Mouse (Mus musculus): ENCODE results near the gene Ptprg. TPM values are rescaled to one million over a fixed set of nuclear protein-coding genes. Genes with fewer than 3 reads are reported as not detected.
"Not testable (repeated sequence)": the region's sequence is repeated elsewhere in the genome, so short reads cannot be mapped to it uniquely, and the experiment has no call there.

The Ptprg gene
- polyA plus RNA-seq, 1 experiment from 2014 or later = 16.4 TPM

DNA sequence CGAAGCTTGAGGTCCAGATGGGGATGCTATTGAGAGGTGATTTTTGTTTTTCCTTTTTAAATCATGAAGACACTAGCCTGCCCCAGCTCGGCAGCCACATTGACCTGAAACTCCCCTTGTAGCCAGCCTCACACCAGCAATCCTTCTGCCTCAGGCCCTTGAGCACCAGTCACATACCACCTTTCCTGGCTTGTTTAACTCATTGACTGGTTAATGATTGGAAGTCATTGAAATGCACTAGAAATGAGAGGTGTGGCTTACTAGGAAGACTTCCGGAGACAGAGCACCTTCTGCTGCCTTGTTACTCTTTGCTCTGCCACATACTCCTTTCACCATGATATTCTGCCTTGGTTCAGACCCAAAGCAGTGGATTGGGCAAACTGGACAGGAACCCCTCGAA, 254.1 kb downstream of the Ptprg start:
- Histone ChIP-seq H3K9me3 (replicated peaks) (no peaks in the 10 kb centered on the region), H3K9ac (no peak overlapping the region), H3K4me2 (no peak overlapping the region), H3K4me1 (replicated peaks) (peaks cover 5% of the 10 kb centered on the region; the same call in 1 of the 2 replicates), H3K27ac (no peak overlapping the region), H3K36me3 (no peaks in the 10 kb centered on the region), H3K4me3 (no peak overlapping the region), H3K27me3 (no peaks in the 10 kb centered on the region)
- ATAC-seq (replicated peaks; ENCODE audit: insufficient number of reproducible peaks, insufficient read depth, low FRiP score, low read depth) = no peak
- 73% methylated on average over 4 of the region's 4 CpGs for WGBS

DNA sequence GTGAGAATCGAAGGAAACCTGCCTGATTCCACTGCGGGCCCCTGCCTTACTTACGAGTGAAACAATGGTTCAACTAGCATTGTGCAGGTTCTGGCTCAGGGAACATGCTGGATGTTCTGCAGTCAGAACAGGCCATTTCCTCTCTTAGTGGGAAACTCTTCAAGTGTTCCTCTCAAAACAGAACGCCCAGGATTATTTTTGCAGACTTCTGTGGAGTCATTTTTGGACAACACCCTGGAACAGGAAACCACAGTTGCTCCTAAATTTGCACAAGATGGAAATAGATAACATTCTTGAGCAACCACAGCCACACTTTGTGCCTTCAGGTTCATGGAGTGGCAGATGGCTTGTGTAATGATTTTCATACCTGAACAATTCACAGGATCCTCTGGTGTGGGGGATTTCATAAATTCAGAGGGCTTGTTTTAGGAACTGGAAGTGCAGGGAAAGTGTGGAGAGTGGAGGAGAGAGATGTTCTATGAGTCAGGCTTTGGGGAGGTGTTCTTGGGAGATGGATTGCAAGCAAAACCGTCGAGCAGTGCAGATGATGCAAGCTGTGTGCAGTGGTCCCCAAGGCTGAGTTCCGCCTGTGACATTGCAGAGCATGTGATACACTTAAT, 257.9 kb downstream of the Ptprg start:
- Histone ChIP-seq H3K4me3 (no peak overlapping the region), H3K27ac (no peak overlapping the region), H3K4me2 (no peak overlapping the region), H3K4me1 (replicated peaks) (peaks cover 5% of the 10 kb centered on the region; the same call in 1 of the 2 replicates), H3K36me3 (no peaks in the 10 kb centered on the region), H3K27me3 (no peaks in the 10 kb centered on the region), H3K9ac (no peak overlapping the region), H3K9me3 (replicated peaks) (no peaks in the 10 kb centered on the region)
- 0 out of 2 replicates have a peak, but pooled peaks have one; percentile 14 for ATAC-seq (replicated peaks; ENCODE audit: insufficient number of reproducible peaks, insufficient read depth, low FRiP score, low read depth)
- 58% methylated on average over 7 of the region's 7 CpGs for WGBS

DNA sequence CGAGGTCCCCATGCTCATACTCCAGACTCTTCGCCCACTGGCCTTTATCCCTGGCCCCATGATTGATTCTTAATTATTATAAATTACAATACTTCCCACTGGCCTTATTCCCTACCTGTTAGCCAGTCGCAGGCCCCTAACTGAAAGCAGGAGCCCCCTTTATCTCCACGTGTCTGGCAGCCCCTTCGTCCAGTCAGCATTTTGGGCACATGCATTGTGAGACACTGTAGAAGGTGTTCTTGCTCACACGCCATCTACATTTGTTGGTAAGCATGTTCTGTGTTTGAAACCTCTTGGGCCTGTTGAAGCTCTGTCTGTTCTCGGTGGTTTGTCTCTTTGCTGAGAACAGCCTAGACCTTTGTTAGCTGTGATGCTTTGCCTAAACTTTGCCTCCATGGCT, 259.0 kb downstream of the Ptprg start:
- ATAC-seq (replicated peaks; ENCODE audit: insufficient number of reproducible peaks, insufficient read depth, low FRiP score, low read depth) = no peak
- Histone ChIP-seq H3K27ac (no peak overlapping the region), H3K4me2 (no peak overlapping the region), H3K4me3 (no peak overlapping the region), H3K36me3 (no peaks in the 10 kb centered on the region), H3K27me3 (no peaks in the 10 kb centered on the region), H3K9ac (no peak overlapping the region), H3K4me1 (replicated peaks) (peaks cover 5% of the 10 kb centered on the region; the same call in 1 of the 2 replicates), H3K9me3 (replicated peaks) (no peaks in the 10 kb centered on the region)
- 89% methylated on average over 7 of the region's 7 CpGs for WGBS

DNA sequence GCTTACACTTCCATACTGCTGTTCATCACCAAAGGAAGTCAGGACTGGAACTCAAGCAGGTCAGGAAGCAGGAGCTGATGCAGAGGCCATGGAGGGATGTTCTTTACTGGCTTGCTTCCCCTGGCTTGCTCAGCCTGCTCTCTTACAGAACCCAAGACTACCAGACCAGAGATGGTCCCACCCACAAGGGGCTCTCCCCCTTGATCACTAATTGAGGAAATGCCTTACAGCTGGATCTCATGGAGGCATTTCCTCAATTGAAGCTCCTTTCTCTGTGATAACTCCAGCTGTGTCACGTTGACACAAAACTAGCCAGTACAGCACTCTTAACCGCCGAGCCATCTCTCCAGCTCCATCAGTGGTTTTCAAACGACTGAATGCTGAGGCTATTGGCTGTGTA, 261.5 kb downstream of the Ptprg start:
- not testable (repeated sequence) for H3K9ac ChIP-seq; H3K27ac ChIP-seq; ATAC-seq (replicated peaks; ENCODE audit: insufficient number of reproducible peaks, insufficient read depth, low FRiP score, low read depth); H3K4me1 ChIP-seq (replicated peaks); H3K27me3 ChIP-seq; H3K4me2 ChIP-seq; H3K36me3 ChIP-seq; H3K4me3 ChIP-seq; H3K9me3 ChIP-seq (replicated peaks)
- WGBS = 66% methylated on average over 4 of the region's 4 CpGs

DNA sequence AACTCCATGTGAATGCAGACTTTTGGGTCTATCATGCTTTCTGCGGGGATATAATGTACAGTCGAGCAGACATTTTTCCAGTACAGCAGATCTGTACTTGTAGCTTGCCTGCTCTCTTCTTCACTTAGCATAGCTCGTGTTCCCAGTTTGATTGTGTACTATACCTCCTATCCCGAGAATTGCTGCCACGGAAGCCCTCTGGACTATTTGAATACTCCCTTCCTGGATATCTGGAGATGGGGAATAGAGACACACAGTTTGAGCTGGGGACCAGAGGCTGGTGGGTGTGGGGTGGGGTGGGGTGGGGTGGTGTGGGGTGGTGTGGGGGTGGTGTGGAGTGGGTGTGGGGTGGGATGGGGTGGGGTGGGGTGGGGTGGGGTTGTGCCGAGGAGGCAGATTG, 263.9 kb downstream of the Ptprg start:
- ATAC-seq (replicated peaks; ENCODE audit: insufficient number of reproducible peaks, insufficient read depth, low FRiP score, low read depth) = no peak
- Histone ChIP-seq H3K4me1 (replicated peaks) (no peaks in the 10 kb centered on the region), H3K4me2 (no peak overlapping the region), H3K36me3 (no peaks in the 10 kb centered on the region), H3K9me3 (replicated peaks) (no peaks in the 10 kb centered on the region), H3K27ac (no peak overlapping the region), H3K27me3 (no peaks in the 10 kb centered on the region), H3K4me3 (no peak overlapping the region), H3K9ac (no peak overlapping the region)
- 66% methylated on average over 6 of the region's 6 CpGs for WGBS

DNA sequence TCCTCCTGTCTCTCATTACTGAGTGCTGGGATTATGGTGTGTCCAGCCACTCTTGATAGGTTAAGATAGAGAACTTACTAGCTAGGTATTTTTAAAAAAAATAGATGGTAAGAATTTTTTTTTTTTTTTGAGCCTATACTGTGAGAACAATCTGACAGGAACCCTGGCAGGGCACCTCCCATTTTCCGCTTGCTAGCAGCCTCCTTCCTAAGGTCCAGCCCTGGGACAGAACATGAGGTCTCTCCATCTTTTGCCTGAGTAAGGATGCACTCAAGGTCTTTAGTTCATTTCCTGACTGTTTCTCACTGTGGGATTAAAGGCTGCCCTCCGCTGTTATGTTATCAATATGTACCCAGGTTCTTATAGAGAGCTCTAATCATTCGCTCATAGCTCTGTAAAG, 264.7 kb downstream of the Ptprg start:
- WGBS = 88% methylated on average over 3 of the region's 3 CpGs
- Histone ChIP-seq H3K36me3 (no peaks in the 10 kb centered on the region), H3K27me3 (no peaks in the 10 kb centered on the region), H3K9ac (no peak overlapping the region), H3K4me3 (no peak overlapping the region), H3K4me2 (no peak overlapping the region), H3K4me1 (replicated peaks) (no peaks in the 10 kb centered on the region), H3K9me3 (replicated peaks) (no peaks in the 10 kb centered on the region), H3K27ac (no peak overlapping the region)
- ATAC-seq (replicated peaks; ENCODE audit: insufficient number of reproducible peaks, insufficient read depth, low FRiP score, low read depth) = no peak

DNA sequence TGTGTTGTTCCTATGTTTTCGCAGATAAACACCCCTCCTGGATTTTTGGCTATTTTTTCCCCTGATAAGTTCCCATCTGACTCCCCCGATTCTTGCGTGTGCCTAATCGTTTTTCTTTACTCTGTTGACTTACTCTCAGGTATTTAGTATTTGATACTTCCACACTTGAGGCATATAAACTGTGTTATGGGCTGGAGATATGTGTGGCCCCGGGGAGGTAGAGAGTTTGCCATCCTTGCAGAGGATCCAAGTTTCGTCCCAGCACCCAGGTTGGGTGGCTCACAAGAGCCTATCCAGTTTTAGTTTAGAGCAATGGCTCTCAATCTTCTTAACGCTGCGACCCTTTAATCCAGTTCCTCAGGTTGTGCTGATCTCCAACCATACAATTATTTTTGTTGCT, 265.4 kb downstream of the Ptprg start:
- H3K36me3 ChIP-seq = no peaks in the 10 kb centered on the region
- H3K9ac ChIP-seq = no peak overlapping the region
- no peaks in the 10 kb centered on the region for H3K9me3 ChIP-seq (replicated peaks)
- H3K4me3 ChIP-seq = no peak overlapping the region
- 87% methylated on average over 8 of the region's 8 CpGs for WGBS
- H3K4me2 ChIP-seq = no peak overlapping the region
- H3K27ac ChIP-seq = no peak overlapping the region
- no peaks in the 10 kb centered on the region for H3K4me1 ChIP-seq (replicated peaks)
- H3K27me3 ChIP-seq = no peaks in the 10 kb centered on the region
- no peak for ATAC-seq (replicated peaks; ENCODE audit: insufficient number of reproducible peaks, insufficient read depth, low FRiP score, low read depth)

DNA sequence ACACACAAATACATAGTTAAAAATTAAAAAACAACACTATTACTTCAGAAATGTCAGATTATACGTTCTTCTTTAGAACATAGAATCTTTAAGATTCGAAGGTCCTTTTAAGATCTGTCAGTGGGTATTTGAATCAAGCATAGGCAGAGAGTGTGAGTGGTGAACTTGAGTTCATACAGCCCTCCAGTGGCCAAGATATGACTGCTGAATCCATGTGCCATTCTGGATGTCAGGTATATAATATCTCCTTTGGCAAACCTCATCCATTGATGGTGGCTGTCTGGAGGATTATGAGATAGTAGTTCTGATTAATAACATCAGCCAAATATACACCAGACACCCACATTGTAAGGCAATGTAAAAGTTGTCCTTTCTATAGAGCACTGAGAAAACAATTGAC, 266.0 kb downstream of the Ptprg start:
- no peak for ATAC-seq (replicated peaks; ENCODE audit: insufficient number of reproducible peaks, insufficient read depth, low FRiP score, low read depth)
- Histone ChIP-seq H3K4me2 (no peak overlapping the region), H3K4me3 (no peak overlapping the region)

DNA sequence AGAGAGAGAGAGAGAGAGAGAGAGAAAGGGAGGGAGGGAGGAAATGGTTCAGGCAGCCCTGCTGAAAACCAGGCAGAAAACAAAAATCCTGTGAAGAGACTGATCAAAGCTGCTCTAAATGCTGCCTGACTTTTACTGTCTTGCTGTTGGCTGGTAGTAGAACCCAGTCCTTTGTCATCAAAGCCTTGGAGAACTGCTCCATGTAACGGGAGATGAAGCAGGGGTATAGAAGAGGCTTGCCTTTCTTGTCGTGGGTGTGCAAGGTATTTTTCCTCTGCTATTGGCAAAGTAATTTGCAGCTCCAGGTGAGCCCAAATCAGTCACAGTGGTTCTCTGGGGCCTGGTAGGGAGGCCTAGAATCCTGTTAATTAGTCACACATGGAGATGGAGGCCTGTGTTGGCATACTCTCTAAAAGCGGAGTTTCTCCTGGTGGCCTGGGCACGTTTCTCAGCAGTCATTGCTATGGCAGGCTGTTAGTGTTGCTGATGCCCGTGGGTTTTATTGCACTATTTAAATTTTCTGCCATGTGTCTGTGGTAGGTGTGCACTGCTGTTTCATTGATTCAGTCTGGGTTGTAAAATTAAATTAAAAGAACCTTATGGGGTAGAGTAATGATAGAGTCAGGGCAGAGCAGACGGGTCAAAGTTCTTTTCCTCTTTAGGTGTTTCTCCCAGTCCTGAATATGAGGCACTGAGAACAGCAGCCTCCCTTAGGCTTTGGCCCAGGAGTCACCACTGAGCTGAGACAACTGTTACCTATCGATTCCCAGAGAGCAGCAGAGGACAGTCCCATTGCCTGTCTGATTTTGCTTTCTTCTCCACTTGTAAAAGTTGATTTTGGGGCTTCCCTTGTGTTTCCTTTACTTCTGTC, 269.7 kb downstream of the Ptprg start:
- no peak for ATAC-seq (replicated peaks; ENCODE audit: insufficient number of reproducible peaks, insufficient read depth, low FRiP score, low read depth)
- no peak overlapping the region for H3K4me2 ChIP-seq

More for the DNA sequence above, 266.0 kb downstream of the Ptprg start:
- no peak overlapping the region for H3K27ac ChIP-seq
- no peak overlapping the region for H3K9ac ChIP-seq
- no peaks in the 10 kb centered on the region for H3K9me3 ChIP-seq (replicated peaks)
- no peaks in the 10 kb centered on the region for H3K36me3 ChIP-seq
- WGBS = 75% methylated on average over 2 of the region's 2 CpGs
- no peaks in the 10 kb centered on the region for H3K4me1 ChIP-seq (replicated peaks)
- no peaks in the 10 kb centered on the region for H3K27me3 ChIP-seq

DNA sequence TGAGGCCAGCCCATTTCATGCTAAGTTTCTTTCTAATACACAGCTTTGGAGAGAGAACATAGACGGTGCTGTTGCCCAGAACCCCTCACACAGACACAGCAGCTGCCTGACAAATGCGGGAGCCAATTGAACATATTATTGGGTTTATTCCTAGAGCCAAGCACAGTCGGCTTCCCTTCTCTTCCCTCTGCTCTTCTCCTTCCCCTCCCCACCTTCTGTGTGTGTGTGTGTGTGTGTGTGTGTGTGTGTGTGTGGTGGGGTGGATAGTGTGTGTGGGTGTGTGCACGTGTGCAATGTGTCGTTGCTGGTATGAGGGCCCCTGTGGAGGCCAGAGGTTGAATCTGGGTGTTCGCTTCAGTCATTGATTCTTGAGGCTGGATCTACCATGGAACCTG, 270.4 kb downstream of the Ptprg start:
- Histone ChIP-seq H3K9ac (no peak overlapping the region), H3K27ac (no peak overlapping the region), H3K36me3 (no peaks in the 10 kb centered on the region), H3K9me3 (replicated peaks) (no peaks in the 10 kb centered on the region), H3K4me1 (replicated peaks) (no peaks in the 10 kb centered on the region), H3K4me2 (no peak overlapping the region), H3K27me3 (no peaks in the 10 kb centered on the region), H3K4me3 (no peak overlapping the region)
- 79% methylated on average over 6 of the region's 6 CpGs for WGBS
- no peak for ATAC-seq (replicated peaks; ENCODE audit: insufficient number of reproducible peaks, insufficient read depth, low FRiP score, low read depth)

More for the DNA sequence above, 269.7 kb downstream of the Ptprg start:
- Histone ChIP-seq H3K4me3 (no peak overlapping the region), H3K9ac (no peak overlapping the region), H3K4me1 (replicated peaks) (no peaks in the 10 kb centered on the region), H3K27ac (no peak overlapping the region), H3K36me3 (no peaks in the 10 kb centered on the region), H3K27me3 (no peaks in the 10 kb centered on the region), H3K9me3 (replicated peaks) (no peaks in the 10 kb centered on the region)
- 68% methylated on average over 7 of the region's 7 CpGs for WGBS

DNA sequence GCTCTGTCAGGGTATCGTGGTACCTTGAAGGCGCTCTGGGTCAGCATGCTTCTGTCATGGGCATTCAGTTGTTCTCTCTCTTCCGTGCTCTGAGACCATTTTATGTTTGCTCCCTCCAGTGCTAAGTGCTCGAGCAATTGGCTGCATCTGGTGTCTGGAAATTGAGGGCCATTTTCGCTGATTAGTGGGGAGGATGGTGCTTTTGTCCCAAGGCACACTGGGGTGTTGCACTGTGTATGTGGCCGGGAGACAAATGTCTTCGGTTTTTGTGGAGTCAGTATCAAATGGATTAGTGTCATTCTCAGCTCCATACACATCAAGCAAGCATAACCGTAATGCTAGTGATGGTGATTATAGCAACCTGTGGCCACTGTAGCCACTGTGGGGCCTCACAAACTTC, 271.6 kb downstream of the Ptprg start:
- WGBS = 84% methylated on average over 8 of the region's 8 CpGs
- H3K4me3 ChIP-seq = no peak overlapping the region

DNA sequence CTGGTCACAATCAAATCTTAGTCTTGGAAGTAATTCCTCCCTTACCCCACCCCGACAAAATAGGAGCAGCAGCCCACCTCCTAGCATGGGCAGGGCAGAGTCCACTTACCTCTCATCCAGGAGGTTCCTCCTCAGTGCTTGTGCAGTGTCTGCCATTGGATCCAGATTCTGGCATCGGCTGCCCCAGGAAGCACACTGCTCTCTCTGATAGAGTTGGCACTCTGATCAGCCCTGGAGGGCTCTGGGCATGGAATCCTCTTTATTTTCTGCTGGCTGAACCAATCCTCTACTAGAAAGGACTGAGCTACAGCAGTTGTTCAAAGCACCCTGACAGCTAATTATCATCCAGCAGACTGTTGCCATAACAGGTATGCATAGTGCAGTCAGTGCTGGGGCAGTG, 272.2 kb downstream of the Ptprg start:
- no peaks in the 10 kb centered on the region for H3K9me3 ChIP-seq (replicated peaks)
- H3K4me1 ChIP-seq (replicated peaks) = no peaks in the 10 kb centered on the region
- ATAC-seq (replicated peaks; ENCODE audit: insufficient number of reproducible peaks, insufficient read depth, low FRiP score, low read depth) = no peak
- no peak overlapping the region for H3K27ac ChIP-seq
- no peak overlapping the region for H3K4me2 ChIP-seq
- H3K4me3 ChIP-seq = no peak overlapping the region
- no peaks in the 10 kb centered on the region for H3K36me3 ChIP-seq
- H3K27me3 ChIP-seq = no peaks in the 10 kb centered on the region
- no peak overlapping the region for H3K9ac ChIP-seq
- WGBS = 79% methylated on average over 2 of the region's 2 CpGs

More for the DNA sequence above, 271.6 kb downstream of the Ptprg start:
- H3K36me3 ChIP-seq = no peaks in the 10 kb centered on the region
- no peak overlapping the region for H3K9ac ChIP-seq
- no peak for ATAC-seq (replicated peaks; ENCODE audit: insufficient number of reproducible peaks, insufficient read depth, low FRiP score, low read depth)
- no peak overlapping the region for H3K4me2 ChIP-seq
- H3K27me3 ChIP-seq = no peaks in the 10 kb centered on the region
- no peaks in the 10 kb centered on the region for H3K9me3 ChIP-seq (replicated peaks)
- H3K4me1 ChIP-seq (replicated peaks) = no peaks in the 10 kb centered on the region
- no peak overlapping the region for H3K27ac ChIP-seq

Measured in heart, embryonic 15.5 days (tissue).